Mouse (Mus musculus) ES-E14 (cell line): ENCODE data around the gene Gm42957. TPM values are rescaled to one million over a fixed set of nuclear protein-coding genes. Genes with fewer than 3 reads are reported as not detected.
A peak's percentile ranks its signal among the peaks of the same experiment; 100 is the strongest.

ENCODE experiments used
- DNase-seq: peaks from one replicate; pipeline ENCODE4 v3.0.0-alpha.2; 2013; ENCODE audit warnings: low read depth, low spot score
- H3K27ac ChIP-seq: 2 replicates; pipeline ENCODE4 v1.5.1; 2012; ENCODE audit warnings: low read depth, mild to moderate bottlenecking, low read length, moderate library complexity, mixed read lengths; ENCODE audit not compliant: poor library complexity, insufficient read depth, severe bottlenecking
- H3K36me3 ChIP-seq: 2 replicates; pipeline ENCODE4 v1.6.1; 2012; ENCODE audit warnings: mild to moderate bottlenecking, low read length, moderate library complexity, mixed read lengths; ENCODE audit not compliant: control insufficient read depth, poor library complexity, insufficient read depth, severe bottlenecking
- H3K4me1 ChIP-seq, 2 experiments: fragments of 150-350 bp in 1 of 2; sonication (generic) in 1 of 2; 2 replicates each; pipeline ENCODE4 v1.6.1; 2012; ENCODE audit warnings: low read length in 2 of 2, mild to moderate bottlenecking in 1 of 2, mixed read lengths in 1 of 2; ENCODE audit not compliant: control insufficient read depth in 2 of 2, insufficient read depth in 2 of 2, poor library complexity in 1 of 2
- H3K4me3 ChIP-seq, 2 experiments: fragments of 150-350 bp in 1 of 2; sonication (generic) in 1 of 2; 2 replicates each; pipeline ENCODE4 v1.5.1; 2012; ENCODE audit warnings: low read length in 2 of 2, low read depth in 1 of 2, mild to moderate bottlenecking in 1 of 2, mixed read lengths in 1 of 2; ENCODE audit not compliant: insufficient read depth in 1 of 2, poor library complexity in 1 of 2, severe bottlenecking in 1 of 2
- H3K9ac ChIP-seq: 2 replicates; pipeline ENCODE4 v1.6.1; 2012; ENCODE audit warnings: low read depth, mild to moderate bottlenecking, low read length, mixed read lengths; ENCODE audit not compliant: poor library complexity, insufficient read depth, severe bottlenecking
- H3K9me3 ChIP-seq: fragments of 150-350 bp; sonication (generic); 2 replicates; pipeline ENCODE4 v1.6.1; 2012; ENCODE audit warnings: low read depth, mild to moderate bottlenecking, low read length; ENCODE audit not compliant: control insufficient read depth, insufficient read depth
- CHD2 ChIP-seq: IDR thresholded peaks from 2 replicates; pipeline ENCODE4 v1.6.1; 2014; ENCODE audit warnings: mild to moderate bottlenecking, low read depth, low read length, inconsistent platforms
- HCFC1 ChIP-seq: IDR thresholded peaks from 2 replicates; pipeline ENCODE4 v1.6.1; 2012; ENCODE audit warnings: low read length, inconsistent platforms, borderline replicate concordance; ENCODE audit not compliant: insufficient read depth
- MAFK ChIP-seq: IDR thresholded peaks from 2 replicates; pipeline ENCODE4 v1.6.1; 2014; ENCODE audit warnings: mild to moderate bottlenecking, low read depth, low read length, inconsistent platforms; ENCODE audit not compliant: insufficient read depth
- ZC3H11A ChIP-seq: IDR thresholded peaks from 2 replicates; pipeline ENCODE4 v1.6.1; 2012; ENCODE audit warnings: low read depth, mild to moderate bottlenecking, inconsistent platforms, low read length, borderline replicate concordance
- ZNF384 ChIP-seq: IDR thresholded peaks from 2 replicates; pipeline ENCODE4 v1.6.1; 2012; ENCODE audit warnings: low read depth, low read length, inconsistent platforms
- in situ Hi-C, 2 experiments: fragments of 600-800 bp; cut with MboI; formaldehyde crosslinking; loops; one replicate each; pipeline ENCODE4 v1.15.1; 2025; ENCODE audit warnings: low sequenced_read_pairs in 2 of 2, inconsistent platforms in 1 of 2; ENCODE audit not compliant: unreplicated experiment in 2 of 2
- total RNA-seq: library from RNA; depleted of rRNA; stranded (reverse); fragments of 300-350 nt; gene quantifications from 2 replicates; pipeline ENCODE4 v1.2.3, GENCODE M21; 2012; rRNA removed

The Gm42957 gene
- total RNA-seq, 1 experiment: 0.13 TPM

- Histone ChIP-seq H3K27ac (peak overlapping the region; percentile 80), H3K9ac (peak overlapping the region; percentile 90), H3K4me1 (peaks cover 13 to 25% of the 10 kb centered on the region in 2 experiments), H3K9me3 (no peaks in the 10 kb centered on the region), H3K4me3 (peak overlapping the region; percentile 88 to 92), H3K36me3 (peaks cover 7% of the 10 kb centered on the region; the same call in 1 of the 2 replicates)
- peak; percentile 82 for DNase-seq
- TF ChIP-seq HCFC1 (no peak; the same call in 1 of the 2 replicates), ZNF384 (no peak), ZC3H11A (no peak), CHD2 (no peak), MAFK (no peak)
- in situ Hi-C loops: no loop called here
Observed at GRCm38 (mm10) chr3:96696766-96697732, 61.8 kb downstream of the Gm42957 start.

GRCm38 (mm10) chr3:96698993-96699690, 63.9 kb downstream of the Gm42957 start:
- Histone ChIP-seq H3K9ac (no peak overlapping the region), H3K4me3 (no peak overlapping the region), H3K9me3 (no peaks in the 10 kb centered on the region), H3K27ac (no peak overlapping the region), H3K36me3 (peaks cover 22% of the 10 kb centered on the region), H3K4me1 (peaks cover 8 to 37% of the 10 kb centered on the region in 2 experiments; a peak in 3 of 4 replicates)
- DNase-seq: no peak
- in situ Hi-C loops: no loop called here
- no peak for TF ChIP-seq ZC3H11A
- no peak for TF ChIP-seq CHD2
- TF ChIP-seq MAFK: no peak
- no peak for TF ChIP-seq HCFC1
- TF ChIP-seq ZNF384: no peak

GRCm38 (mm10) chr3:96700376-96700775, 65.1 kb downstream of the Gm42957 start:
- TF ChIP-seq ZC3H11A (no peak), CHD2 (no peak), MAFK (no peak), ZNF384 (no peak), HCFC1 (no peak)
- no peaks in the 10 kb centered on the region for H3K9me3 ChIP-seq
- no peak overlapping the region for H3K4me3 ChIP-seq
- H3K9ac ChIP-seq: no peak overlapping the region
- H3K27ac ChIP-seq: no peak overlapping the region
- peak; percentile 56 for DNase-seq
- peaks cover 33% of the 10 kb centered on the region for H3K36me3 ChIP-seq
- peaks cover 8 to 42% of the 10 kb centered on the region in 2 experiments; a peak in 3 of 4 replicates for H3K4me1 ChIP-seq
- in situ Hi-C loops: no loop called here

- Histone ChIP-seq H3K27ac (0 out of 2 replicates have a peak overlapping the region, but pooled peaks have one; percentile 36), H3K9me3 (no peaks in the 10 kb centered on the region), H3K36me3 (peaks cover 33% of the 10 kb centered on the region), H3K4me1 (peaks cover 8 to 42% of the 10 kb centered on the region in 2 experiments; a peak in 3 of 4 replicates), H3K9ac (no peak overlapping the region), H3K4me3 (peak overlapping the region; percentile 22 to 29; a peak in 2 of 4 replicates)
- no peak for DNase-seq
- in situ Hi-C loops: no loop called here
- no peak for TF ChIP-seq MAFK
- TF ChIP-seq ZNF384: no peak
- no peak for TF ChIP-seq ZC3H11A
- no peak for TF ChIP-seq HCFC1
- no peak for TF ChIP-seq CHD2
Observed at GRCm38 (mm10) chr3:96701003-96701402, 65.7 kb downstream of the Gm42957 start.

Other genes starting within 250 kb of the Gm42957 start
- gene BC107364, start 183.2 kb upstream of the Gm42957 start, total RNA-seq: not detected in 2 replicates
- gene Hfe2, start 110.3 kb upstream of the Gm42957 start, total RNA-seq: 1.0 and 1.2 TPM in 2 replicates
- gene Txnip, start 77.5 kb upstream of the Gm42957 start, total RNA-seq: 128 and 161 TPM in 2 replicates
- gene Gm16253, start 58.5 kb upstream of the Gm42957 start, total RNA-seq: 1.8 and 2.0 TPM in 2 replicates
- 5.7 and 8.1 TPM in 2 replicates for gene Polr3gl, start 41.3 kb upstream of the Gm42957 start, total RNA-seq
- gene Ankrd34a, start 38.8 kb upstream of the Gm42957 start, total RNA-seq: 0.67 and 1.1 TPM in 2 replicates
- 2.6 and 4.6 TPM in 2 replicates for gene Lix1l, start 34.3 kb upstream of the Gm42957 start, total RNA-seq
- gene Rbm8a, start 5.5 kb upstream of the Gm42957 start, total RNA-seq: 115 and 140 TPM in 2 replicates
- 15.6 and 23.6 TPM in 2 replicates for gene Pex11b, start 98 bp upstream of the Gm42957 start, total RNA-seq
- 1.0 and 1.7 TPM in 2 replicates for gene Itga10, start 10.1 kb downstream of the Gm42957 start, total RNA-seq
- gene Ankrd35, start 34.7 kb downstream of the Gm42957 start, total RNA-seq: 3.7 and 5.7 TPM in 2 replicates
- gene Pias3, start 60.9 kb downstream of the Gm42957 start, total RNA-seq: 14.6 and 27.9 TPM in 2 replicates
- gene Nudt17, start 73.1 kb downstream of the Gm42957 start, total RNA-seq: 7.4 and 13.5 TPM in 2 replicates
- gene Polr3c, start 92.2 kb downstream of the Gm42957 start, total RNA-seq: 21.0 and 22.2 TPM in 2 replicates
- gene Rnf115, start 92.2 kb downstream of the Gm42957 start, total RNA-seq: 16.9 and 22.1 TPM in 2 replicates
- gene Pdzk1, start 193.8 kb downstream of the Gm42957 start, total RNA-seq: 1.6 and 3.0 TPM in 2 replicates
- gene Cd160, start 193.9 kb downstream of the Gm42957 start, total RNA-seq: 0.21 and 0.36 TPM in 2 replicates